Mouse (Mus musculus) kidney, postnatal 36 days (tissue): Measurements from ENCODE around the gene 3110082I17Rik.
"Not testable (repeated sequence)": the region's sequence is repeated elsewhere in the genome, so short reads cannot be mapped to it uniquely, and the experiment has no call there.

Experiments
- DNase-seq, 2 experiments: peaks; one replicate each; pipeline ENCODE4 v3.0.0; 2021 to 2022; ENCODE audit warnings: mixed read lengths in 2 of 2

The 3110082I17Rik gene

DNA sequence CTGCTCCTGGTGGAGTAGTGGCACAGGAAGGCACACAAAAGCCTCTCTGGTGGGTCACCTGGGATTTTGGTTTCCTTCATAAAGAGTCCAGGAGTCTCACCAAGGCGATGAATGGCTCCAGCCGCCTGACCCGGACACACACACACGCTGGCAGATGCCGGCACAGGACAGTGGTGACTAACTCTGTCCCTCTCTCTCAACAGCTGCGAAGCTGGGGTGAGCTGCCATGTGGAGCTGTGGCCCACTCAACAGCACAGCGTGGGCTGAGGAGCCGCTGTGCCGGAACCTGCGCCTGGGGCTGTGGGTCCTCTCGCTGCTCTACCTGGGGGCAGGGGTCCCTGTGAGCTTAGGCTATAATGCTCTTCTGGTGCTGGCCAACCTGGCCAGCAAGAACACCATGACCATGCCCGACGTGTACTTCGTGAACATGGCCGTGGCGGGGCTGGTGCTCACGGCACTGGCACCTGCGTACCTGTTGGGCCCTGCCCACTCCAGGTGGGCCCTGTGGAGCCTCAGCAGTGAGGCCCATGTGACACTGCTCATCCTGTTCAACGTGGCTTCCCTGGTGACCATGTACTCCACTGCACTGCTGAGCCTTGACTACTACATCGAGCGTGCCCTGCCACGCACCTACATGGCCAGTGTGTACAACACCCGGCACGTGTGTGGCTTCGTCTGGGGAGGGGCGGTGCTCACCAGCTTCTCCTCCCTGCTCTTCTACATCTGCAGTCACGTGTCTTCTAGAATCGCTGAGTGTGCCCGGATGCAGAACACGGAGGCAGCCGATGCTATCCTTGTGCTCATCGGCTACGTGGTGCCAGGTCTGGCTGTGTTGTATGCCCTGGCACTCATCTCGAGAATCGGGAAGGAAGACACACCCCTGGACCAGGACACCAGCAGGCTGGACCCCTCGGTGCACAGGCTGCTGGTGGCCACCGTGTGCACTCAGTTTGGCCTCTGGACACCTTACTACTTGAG, 67.8 kb downstream of the 3110082I17Rik start:
- no peak for DNase-seq

DNA sequence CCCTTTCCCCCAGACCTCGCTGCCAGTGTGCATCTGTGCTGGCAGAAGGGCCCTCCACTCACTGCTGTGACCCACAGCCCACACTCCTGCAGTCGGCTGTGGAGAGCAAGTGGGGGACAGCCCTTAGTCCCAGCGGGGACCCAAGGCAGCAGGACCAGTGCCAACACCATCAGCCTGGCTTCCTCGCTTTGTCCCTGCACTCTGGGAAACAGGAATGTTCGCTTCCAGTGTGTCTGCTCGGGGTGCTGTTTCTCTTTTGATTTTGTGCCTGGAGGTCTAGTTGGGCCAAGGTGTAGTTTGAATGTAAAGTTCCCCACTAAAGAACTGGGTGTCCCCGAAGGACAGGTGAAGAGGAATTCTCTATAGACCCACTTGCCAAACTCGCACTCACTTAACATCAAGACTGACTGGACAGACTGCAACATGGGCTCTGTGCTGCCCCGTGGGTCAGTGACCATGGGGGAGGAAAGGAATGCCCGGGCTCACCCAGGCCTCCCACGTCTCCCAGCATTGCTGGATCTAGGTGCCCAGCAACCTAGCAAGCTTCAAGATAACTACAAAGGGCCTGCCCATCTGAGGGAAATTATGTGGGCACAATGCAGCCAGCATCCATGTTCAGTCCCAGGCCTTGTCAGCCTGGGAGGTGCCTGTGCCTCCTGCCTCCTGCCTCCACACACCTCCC, 68.9 kb downstream of the 3110082I17Rik start:
- DNase-seq, result peak in 1 of 2 experiments; percentile 60

DNA sequence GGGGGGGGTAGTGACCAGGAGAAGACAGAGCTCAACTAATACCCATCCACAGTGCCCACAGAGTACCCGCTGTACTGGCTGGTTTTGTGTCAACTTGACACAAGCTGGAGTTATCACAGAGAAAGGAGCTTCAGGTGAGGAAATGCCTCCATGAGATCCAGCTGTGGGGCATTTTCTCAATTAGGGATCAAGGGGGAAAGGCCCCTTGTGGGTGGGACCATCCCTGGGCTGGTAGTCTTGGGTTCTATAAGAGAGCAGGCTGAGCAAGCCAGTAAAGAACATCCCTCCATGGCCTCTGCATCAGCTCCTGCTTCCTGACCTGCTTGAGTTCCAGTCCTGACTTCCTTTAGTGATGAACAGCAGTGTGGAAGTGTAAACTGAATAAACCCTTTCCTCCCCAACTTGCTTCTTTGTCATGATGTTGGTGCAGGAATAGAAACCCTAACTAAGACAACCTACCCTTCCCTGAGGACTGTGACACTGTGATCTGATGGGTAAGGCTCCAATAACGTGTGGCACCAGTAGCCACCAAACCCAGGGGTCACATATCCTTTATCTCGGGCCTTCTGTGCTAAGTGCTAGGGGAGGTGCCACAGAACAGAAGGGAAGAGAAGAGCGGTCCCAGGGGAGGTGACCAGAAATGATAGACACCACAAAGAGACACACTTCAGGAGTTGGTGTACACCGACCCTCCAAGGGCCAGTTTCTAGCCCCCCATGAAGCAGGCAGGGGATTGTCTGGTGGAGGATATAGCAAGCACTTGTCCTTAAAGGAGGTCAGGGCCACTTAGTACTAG, 69.8 kb downstream of the 3110082I17Rik start:
- not testable (repeated sequence) for DNase-seq

GRCm38 (mm10) chr5:139389676-139390061, 70.7 kb downstream of the 3110082I17Rik start:
- DNase-seq, result peak; percentile 67 to 75

GRCm38 (mm10) chr5:139388694-139389675, 71.3 kb downstream of the 3110082I17Rik start:
- DNase-seq, result no peak

DNA sequence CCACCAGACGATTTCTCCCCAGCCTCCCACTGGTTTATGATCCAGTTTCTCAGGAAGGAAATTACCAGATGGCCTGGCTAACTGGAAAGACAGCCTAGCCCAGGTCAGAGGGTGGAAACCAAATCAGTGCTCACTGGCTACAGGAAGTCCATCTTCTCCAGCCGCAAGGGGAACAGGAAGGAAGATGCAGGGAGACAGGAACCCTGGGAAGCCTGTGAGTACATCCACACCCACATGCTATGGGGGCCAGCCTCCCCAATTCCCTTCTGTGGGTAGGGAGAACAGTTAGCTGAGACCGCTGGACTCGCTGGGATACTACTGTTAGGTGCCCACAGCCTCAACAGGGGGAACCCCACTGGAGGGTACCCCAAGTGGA, 72.1 kb downstream of the 3110082I17Rik start:
- peak; percentile 48 to 71 for DNase-seq

DNA sequence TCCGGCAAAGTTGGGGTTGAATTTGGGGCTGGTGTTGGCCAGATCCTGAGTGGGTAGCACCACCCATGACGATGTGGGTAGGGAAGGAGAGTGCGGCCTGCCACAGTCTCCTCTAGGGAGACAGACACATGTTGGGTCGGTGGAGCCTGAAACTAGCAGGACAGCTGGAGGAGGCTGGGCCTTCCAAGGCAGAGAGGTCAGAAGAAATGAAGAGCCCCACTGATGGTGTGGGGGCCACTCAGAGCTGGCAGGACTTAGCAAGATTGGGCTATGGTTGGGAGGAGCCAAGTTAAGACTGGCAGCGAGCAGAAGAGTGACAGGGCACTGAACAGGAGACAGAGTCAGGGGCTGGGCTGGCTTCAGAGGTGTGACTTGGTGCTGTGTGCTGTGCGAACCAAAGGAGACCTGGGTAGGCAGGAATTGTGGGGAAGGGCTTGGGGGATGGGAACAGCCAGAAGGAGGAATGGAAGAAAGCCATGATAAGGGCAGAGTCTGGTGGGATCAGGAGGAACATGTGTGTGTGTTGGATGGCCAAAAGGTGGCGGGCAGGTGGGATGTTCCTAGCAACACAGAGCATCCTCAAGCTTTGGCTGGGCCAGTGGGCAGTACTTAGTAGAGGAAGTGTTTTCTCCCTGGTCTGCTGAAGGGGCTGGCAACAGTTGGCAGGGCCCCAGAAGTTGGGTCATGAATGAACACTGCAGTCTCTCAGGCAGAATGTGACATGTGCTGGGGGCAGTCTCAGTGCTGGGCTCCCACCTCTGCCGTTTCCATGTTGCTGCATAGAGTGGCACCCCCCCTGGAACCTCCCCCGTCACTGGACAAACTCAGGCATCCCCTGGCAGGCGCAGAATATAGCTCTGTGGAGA, 72.8 kb downstream of the 3110082I17Rik start:
- DNase-seq, result peak in 1 of 2 experiments; percentile 65

DNA sequence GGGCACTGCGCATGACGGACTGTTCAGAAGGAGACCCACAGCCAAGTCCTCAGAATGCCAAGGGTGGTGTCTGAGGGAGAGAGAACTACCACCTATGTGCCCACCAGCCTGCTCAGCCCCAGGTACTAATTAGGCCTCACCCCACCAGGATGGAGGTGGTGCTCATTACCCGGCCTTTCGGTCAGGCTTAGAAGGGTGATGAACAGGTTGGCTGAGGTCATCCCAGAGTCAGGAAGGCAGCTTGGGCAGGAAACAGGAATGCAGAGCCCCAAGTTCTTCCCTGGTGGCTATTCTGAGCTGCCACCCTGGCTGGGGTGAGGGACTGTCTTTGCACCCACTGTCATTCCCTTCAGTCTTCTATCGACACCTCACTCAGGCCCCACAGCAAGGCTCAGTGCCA, 74.3 kb downstream of the 3110082I17Rik start:
- DNase-seq, result no peak

DNA sequence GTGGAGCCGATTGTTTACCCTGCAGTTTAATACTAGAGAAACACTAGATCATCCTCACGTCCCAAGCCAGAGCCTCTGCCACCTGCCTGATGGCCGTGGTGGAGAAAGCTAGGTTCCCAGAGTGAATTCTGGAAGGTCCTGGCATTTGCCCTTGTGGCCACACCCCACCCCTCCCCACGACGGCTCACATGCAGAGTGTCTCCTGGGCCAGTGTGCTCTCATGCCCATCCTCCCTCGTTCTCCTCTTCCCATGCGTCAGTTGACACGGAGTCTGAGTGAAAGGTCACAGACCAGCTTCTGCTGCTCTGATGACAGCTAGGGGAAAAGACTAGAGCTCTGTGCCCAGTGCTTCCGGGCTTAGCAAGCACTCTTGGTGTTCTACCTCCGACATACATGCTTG, 75.8 kb downstream of the 3110082I17Rik start:
- DNase-seq, result peak; percentile 84 to 87

DNA sequence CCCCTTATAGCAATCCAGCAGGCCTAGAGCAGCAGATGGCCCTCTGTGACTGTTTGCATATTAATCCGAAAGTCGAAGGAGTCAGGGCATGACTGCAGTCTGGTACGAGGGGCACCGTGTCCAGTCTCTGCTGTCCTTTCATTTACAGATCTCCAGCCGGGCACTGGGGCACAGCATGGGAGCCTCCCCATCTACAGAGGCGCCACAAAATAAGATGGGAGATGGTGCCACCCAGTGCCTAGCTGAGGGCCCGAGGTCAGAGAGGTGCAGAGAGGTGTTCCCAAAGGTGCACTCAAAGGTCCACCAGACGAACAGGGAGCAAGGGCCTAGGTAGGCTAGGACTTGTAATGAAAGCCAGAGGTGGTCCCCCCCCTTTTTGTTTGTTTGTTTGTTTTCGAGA, 77.1 kb downstream of the 3110082I17Rik start:
- no peak for DNase-seq

GRCm38 (mm10) chr5:139382760-139383159, 77.6 kb downstream of the 3110082I17Rik start:
- peak; percentile 68 to 81 for DNase-seq

DNA sequence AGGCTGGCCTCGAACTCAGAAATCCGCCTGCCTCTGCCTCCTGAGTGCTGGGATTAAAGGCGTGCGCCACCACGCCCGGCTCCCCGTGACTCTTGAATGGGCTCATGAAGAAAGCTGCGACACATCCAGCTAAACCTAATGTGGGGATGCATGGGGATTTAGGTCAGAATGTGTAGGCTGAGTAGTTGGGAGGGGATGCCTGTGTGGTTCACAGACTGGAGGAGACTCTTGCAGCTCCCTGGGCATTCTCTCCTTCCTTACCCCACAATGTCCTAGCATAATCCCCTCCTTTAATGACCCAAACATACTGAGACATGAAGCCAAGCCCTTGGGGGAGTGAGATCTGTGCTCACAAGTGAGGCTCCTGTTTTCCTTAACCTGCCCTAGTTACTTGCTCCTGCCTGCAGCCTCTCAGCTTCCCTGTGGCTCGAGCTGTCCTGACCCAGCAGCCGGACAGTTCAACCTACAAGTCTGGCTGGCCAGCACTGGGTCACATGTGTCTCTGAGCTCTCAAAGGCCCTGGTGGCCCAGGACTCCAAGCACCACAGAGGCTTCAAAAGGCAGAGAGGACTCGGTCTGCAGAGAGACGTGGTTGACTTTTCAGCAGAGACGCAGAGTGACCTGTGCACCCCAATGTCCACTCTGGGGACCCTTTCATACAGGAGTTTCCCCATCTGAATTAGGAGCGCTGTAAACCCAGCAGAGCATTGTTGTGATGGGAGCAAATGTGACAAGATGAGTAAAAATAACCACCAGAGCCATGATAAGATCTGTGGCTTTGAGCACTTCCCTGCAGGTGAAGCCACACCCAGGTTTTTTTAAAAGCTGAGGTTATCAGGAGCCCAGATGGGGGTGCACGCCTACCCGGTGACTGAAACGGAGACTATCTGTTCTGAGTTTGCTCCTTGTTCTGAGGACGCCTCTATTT, 78.5 kb downstream of the 3110082I17Rik start:
- peak; percentile 65 to 68 for DNase-seq

GRCm38 (mm10) chr5:139380385-139381248, 79.7 kb downstream of the 3110082I17Rik start:
- DNase-seq, result peak; percentile 99 to 100

GRCm38 (mm10) chr5:139379771-139380384, 80.4 kb downstream of the 3110082I17Rik start:
- DNase-seq, result no peak

GRCm38 (mm10) chr5:139378986-139379629, 81.2 kb downstream of the 3110082I17Rik start:
- peak; percentile 93 to 97 for DNase-seq

DNA sequence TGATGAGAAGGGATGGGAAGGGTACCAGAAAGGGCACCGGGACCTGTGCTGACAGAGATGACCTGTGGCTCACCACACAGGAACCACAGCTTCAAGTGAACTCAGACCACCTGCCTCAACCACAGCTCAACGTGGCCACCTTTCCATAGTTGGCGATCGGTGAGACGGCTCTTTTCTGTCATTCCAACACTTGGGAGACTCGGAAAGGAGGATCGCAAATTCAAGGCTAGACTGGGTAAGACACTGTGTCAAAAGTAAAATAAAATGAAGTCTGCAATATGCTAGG, 82.1 kb downstream of the 3110082I17Rik start:
- no peak for DNase-seq

- peak; percentile 86 to 87 for DNase-seq
Measured at GRCm38 (mm10) chr5:139377468-139378270, 82.7 kb downstream of the 3110082I17Rik start, which contains the start of gene Gpr146. TSS of gene Gpr146 (plus strand) at chr5:139377697.
